Mouse (Mus musculus): ENCODE measurements around the gene Epha8. TPM values are rescaled to one million over a fixed set of nuclear protein-coding genes. Genes with fewer than 3 reads are reported as not detected.

The Epha8 gene
- total RNA-seq, 2 experiments from 2014 or later = not detected

DNA sequence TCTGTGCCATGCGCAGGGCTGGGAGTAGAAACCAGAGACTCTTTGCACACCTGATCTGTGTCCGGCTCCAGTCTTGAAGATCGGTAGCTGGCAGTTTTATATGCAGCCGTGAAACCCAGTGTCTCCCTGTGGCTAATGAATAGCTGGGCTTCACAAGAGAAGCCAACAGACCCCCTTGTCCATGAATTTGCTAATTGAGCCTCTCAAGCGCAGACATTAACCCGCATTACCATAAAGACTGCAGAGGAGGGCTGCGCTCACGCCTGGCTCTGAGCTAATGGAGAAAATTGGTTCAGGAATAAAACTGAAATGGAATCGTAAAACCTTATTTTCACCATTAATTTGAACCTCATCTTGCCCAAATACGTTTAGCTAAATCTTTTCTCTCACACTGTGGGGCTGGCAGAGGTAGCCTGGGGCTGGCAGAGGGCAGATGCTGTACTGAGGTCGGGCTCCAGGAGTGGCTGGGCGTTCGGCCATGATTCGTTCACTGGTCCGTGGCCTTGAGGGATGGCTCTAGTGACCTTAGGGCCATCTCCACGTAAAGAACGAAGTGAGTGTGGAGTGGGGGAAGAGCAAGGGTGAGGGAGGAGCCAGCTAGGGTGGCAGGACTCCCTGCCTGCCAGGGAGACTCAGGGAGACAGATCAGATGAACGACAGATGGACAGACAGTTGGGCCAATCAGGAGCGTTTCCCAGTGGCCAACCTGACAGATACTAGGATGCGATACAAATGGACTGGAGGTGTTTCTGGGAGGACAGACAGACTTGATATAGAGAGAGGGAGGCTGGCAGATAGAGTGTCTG lies 40.1 kb downstream of the Epha8 start:
- ATAC-seq (replicated peaks; ENCODE audit: low FRiP score, low TSS enrichment, poor library complexity, severe bottlenecking) = no peak

- ATAC-seq (replicated peaks; ENCODE audit: low FRiP score, low TSS enrichment, poor library complexity, severe bottlenecking) = no peak
Observed at GRCm38 (mm10) chr4:136912841-136913240, 43.8 kb downstream of the Epha8 start.

- no peak for ATAC-seq (replicated peaks; ENCODE audit: low FRiP score, low TSS enrichment, poor library complexity, severe bottlenecking)
Observed at GRCm38 (mm10) chr4:136911804-136912203, 44.8 kb downstream of the Epha8 start.

DNA sequence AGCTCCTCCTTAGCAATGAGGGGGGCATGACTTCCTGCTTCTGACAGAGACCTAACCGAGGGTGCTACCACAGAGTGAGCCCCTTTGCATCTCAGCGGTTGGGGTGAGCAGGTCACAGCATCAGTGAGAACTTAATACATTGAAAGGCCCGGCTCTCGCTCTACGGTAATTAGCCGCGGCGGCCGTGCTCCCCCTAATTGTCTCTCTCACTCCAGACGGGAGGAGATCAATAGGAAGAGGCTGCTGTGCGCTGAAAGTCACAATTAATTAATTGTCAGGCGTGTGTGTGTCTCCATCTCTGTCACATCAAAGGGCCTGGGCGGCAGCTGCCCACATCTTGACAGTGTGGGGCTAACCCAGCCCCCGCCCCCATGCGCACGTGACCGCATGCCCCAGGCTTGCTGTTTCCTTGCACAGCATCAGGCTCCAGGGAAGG lies 45.4 kb downstream of the Epha8 start:
- no peak for ATAC-seq (replicated peaks; ENCODE audit: low FRiP score, low TSS enrichment, poor library complexity, severe bottlenecking)

DNA sequence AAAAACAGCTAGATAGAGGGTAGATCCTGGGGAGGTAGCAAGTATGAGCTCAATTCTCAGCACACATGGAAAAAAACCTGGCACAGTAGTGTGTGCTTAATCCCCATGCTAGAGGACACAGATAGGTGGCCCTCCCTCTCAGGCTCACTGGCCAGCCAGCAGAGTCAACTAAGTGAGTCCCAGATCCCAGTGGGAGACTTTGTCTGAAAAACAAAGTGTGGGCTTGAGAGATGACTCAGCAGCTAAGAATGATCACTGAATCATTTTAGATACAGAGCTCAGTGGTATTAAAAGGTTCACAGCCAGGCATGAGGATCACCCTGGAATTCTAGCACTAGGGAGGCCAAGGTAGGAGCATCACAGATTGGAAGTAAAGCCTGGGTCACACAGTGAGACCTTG lies 48.8 kb downstream of the Epha8 start:
- ATAC-seq (replicated peaks; ENCODE audit: low FRiP score, low TSS enrichment, poor library complexity, severe bottlenecking) = no peak

GRCm38 (mm10) chr4:136907033-136907432 lies 49.6 kb downstream of the Epha8 start:
- peak; percentile 85 for ATAC-seq (replicated peaks; ENCODE audit: low FRiP score, low TSS enrichment, poor library complexity, severe bottlenecking)

GRCm38 (mm10) chr4:136904767-136905539 lies 51.7 kb downstream of the Epha8 start:
- ATAC-seq (replicated peaks; ENCODE audit: low FRiP score, low TSS enrichment, poor library complexity, severe bottlenecking) = no peak

GRCm38 (mm10) chr4:136899154-136899553 lies 57.5 kb downstream of the Epha8 start:
- ATAC-seq (replicated peaks; ENCODE audit: low FRiP score, low TSS enrichment, poor library complexity, severe bottlenecking) = no peak

DNA sequence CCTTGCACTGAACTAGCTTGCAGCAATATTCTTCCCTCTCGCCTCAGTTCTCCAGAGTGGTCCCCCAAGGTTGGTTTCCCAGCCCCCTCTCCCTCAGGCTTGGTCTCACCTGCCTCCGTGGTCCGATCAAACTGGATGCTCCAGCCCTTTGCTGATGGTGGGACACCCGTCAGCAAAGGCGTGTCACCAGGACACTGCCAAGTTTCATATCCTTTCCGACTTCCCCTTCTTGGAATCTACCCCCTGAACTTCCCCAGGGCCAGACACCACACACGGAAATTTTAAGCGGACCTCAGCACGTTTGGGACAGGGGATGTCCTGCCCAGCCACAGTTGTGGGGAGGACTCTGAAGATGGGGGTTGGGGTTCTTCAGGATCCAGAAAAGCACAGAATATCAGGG lies 58.0 kb downstream of the Epha8 start, which contains the start of gene C1qa:
TSS of gene C1qa (minus strand) at position 167 of the 400 bp plus-strand sequence.
- no peak for ATAC-seq (replicated peaks; ENCODE audit: low FRiP score, low TSS enrichment, poor library complexity, severe bottlenecking)

DNA sequence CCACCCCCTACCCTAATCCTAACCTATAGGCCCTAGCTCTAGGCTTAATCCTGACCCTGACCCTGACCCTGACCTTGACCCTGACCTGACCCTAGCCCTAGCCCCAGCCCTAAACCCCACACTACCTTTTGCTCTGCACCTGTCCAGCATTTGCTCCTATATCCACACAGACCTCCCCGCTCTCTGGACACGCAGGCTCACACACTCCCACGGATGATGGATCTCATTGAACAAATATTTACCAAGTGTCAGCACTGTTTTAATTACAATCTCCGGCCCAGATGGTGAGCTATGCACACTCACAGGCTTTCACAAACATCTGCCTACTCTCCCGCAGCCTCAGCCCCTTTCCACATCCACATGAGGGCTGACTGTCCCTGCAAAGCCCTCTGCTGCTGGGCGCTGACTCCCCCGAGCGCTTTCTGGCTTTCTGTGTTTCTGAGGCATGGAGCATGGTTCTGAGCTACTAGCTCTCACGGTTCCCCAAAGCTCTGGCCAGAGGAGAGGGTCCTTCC lies 58.5 kb downstream of the Epha8 start:
- ATAC-seq (replicated peaks; ENCODE audit: low FRiP score, low TSS enrichment, poor library complexity, severe bottlenecking) = no peak

DNA sequence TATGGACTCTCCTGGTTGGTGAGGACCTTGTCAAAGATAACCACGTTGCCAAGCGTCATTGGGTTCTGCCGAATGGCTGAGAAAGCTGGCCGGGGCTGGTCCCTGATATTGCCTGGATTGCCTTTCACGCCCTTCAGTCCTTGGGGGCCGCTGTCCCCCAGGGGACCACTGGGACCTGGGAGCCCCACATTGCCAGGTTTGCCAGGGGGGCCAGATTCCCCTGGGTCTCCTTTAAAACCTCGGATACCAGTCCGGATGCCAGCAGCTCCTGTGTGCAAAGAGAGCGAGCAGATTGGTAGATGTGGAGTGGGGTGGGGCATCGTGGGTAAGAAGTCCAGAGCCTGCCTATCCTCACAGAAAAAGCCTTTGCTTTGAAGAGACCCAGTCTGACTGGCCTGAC lies 60.2 kb downstream of the Epha8 start:
- ATAC-seq (replicated peaks; ENCODE audit: low FRiP score, low TSS enrichment, poor library complexity, severe bottlenecking) = no peak

DNA sequence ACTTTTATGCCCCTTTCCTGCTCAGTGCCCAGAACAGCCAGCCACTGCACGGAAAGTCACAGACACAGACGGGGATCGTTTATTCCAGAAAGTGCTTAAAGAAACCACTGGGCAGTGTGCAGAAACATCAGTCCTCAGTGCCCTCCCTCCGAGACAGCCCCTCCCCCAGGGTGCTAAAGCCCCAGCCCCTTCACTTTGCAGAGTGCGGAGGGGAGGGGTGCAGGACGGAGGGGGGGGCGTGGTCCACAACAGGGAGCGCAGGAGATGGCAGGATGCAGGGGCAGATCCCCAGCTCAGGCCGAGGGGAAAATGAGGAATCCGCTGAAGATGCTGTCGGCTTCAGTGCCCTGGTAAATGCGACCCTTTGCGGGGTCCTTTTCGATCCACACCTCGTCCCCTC lies 60.8 kb downstream of the Epha8 start:
- no peak for ATAC-seq (replicated peaks; ENCODE audit: low FRiP score, low TSS enrichment, poor library complexity, severe bottlenecking)

DNA sequence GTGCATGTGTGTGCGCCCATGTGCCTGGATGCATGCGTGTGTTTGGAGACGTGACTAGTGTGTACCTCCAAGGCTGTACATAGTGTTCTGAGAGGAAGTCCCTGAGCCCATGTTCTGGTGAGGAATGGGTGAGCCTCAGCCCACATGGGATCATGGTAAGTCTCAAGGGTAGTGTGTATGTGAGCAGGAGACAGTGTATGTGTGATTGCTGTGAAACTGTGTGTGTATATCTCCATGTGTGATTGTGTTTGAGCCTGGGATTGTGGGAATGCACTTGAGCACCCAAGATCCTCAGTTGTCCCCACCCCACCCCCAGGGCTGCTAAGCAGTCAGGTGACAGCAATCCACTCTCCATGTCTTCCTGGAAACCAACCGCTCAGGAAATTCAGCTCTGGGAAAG lies 61.8 kb downstream of the Epha8 start:
- ATAC-seq (replicated peaks; ENCODE audit: low FRiP score, low TSS enrichment, poor library complexity, severe bottlenecking) = no peak

- no peak for ATAC-seq (replicated peaks; ENCODE audit: low FRiP score, low TSS enrichment, poor library complexity, severe bottlenecking)
Observed at GRCm38 (mm10) chr4:136893691-136894543, 62.7 kb downstream of the Epha8 start.

GRCm38 (mm10) chr4:136892811-136893210 lies 63.8 kb downstream of the Epha8 start, which contains the start of gene C1qc:
C1qc (minus strand) TSS chr4:136893065.
- no peak for ATAC-seq (replicated peaks; ENCODE audit: low FRiP score, low TSS enrichment, poor library complexity, severe bottlenecking)

- no peak for ATAC-seq (replicated peaks; ENCODE audit: low FRiP score, low TSS enrichment, poor library complexity, severe bottlenecking)
Observed at GRCm38 (mm10) chr4:136892371-136892770, 64.2 kb downstream of the Epha8 start.

DNA sequence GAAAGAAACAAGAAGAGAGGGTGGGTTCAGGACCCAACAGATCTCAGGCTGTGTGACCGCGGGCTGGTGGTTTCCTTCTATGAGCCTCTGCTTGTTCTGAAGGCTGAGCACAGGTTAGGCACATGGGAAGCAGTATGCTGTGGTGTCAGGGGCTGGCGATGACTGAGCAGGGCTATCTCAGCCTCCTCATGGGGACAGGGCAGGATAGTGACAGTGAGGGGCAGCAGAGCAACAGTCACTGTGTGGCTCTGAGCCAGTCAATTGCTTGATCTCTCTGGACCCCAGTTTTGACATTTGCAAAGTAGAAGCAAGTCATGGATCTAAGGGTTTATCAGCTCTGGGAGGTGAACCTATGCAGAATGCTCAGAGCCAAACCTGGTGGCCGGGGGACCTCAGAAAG lies 65.5 kb downstream of the Epha8 start:
- ATAC-seq (replicated peaks; ENCODE audit: low FRiP score, low TSS enrichment, poor library complexity, severe bottlenecking) = no peak

DNA sequence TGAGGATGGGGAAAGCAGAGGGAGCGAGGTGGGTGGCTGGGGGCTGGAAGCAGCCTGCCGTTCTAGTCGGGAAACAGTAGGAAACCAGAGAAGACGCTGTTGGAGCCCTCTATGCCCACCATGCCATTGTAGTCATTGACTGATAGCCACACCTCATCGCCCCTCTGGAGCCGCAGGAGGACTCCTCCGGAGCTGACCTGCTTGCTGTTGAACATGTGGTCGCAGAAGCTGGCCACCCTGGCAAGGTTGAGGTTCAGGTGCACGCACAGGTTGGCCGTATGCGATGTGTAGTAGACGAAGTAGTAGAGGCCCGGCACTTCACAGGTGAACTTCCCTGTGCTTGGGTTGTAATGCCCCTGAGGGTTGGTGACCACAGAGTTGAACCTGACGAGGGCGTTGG lies 66.6 kb downstream of the Epha8 start:
- ATAC-seq (replicated peaks; ENCODE audit: low FRiP score, low TSS enrichment, poor library complexity, severe bottlenecking) = no peak

DNA sequence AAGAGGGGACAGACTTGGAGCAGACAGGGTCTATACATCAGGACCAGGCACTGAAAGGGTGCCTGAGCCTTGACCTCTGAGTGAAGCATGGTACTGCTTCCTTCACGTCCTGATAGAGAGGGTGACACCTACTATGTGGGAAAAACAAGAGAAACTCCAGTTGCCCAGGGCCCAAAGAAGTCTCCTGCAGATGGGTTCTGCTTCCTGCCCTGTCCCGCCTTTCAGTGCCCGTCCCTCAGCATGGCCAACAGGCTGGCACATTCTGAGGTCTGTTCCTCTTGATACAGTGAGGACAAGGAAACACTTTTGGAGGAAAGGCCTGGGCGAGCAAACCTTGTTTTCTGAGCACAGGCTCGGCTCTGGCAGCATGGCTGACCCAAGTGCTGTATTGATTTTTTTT lies 68.9 kb downstream of the Epha8 start:
- ATAC-seq (replicated peaks; ENCODE audit: low FRiP score, low TSS enrichment, poor library complexity, severe bottlenecking) = no peak

DNA sequence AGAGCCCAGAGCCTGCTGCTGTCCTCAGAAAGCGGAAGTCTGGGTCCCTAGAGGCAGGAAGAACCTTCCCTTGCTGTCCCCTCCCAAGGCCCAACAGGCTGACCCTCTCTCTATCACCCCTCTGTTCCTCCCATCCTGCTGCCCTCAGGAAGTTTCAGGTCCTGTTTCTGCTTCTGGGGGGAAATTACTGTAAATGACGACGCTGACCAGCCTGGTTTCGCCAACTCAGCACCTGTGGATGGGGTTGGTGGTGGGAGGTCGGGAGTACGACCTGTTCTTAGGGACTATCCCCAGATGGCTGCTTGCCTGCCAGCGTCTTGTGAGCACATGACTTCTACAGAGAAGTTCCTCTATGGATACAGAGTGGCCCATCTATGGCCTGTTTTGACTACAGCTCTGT lies 70.5 kb downstream of the Epha8 start, which contains the start of gene C1qb:
TSS of gene C1qb (minus strand) at position 87 of the 400 bp plus-strand sequence.
- no peak for ATAC-seq (replicated peaks; ENCODE audit: low FRiP score, low TSS enrichment, poor library complexity, severe bottlenecking)

All from megakaryocyte-erythroid progenitor cell, adult 5-6 weeks (primary cell).